Mouse (Mus musculus) left cerebral cortex, adult 18-20 months (tissue): ENCODE results near the gene Nudcd3. TPM values are rescaled to one million over a fixed set of nuclear protein-coding genes. Genes with fewer than 3 reads are reported as not detected.

Source experiments
- DNase-seq, 2 experiments: peaks; one replicate each; pipeline ENCODE4 v3.0.0; 2021 to 2022; ENCODE audit warnings: low spot score in 2 of 2, mixed read lengths in 1 of 2
- long read RNA-seq, 2 experiments: library from polyadenylated mRNA; stranded (forward); transcript quantifications; one replicate each; pipeline ENCODE4 v2.0.0; 2021
- total RNA-seq, 2 experiments: library from RNA; stranded (reverse); gene quantifications; 2 replicates each; pipeline ENCODE4 v1.2.3; 2021

Gene Nudcd3
- 100 to 1,000 TPM; 119 to 128 TPM for total RNA-seq
- long read RNA-seq, experiment 1, transcript Nudcd3-201 (6 exons, 3,927 nt): major isoform, 152 of 208 reads
- long read RNA-seq, experiment 1, partial matches to known transcripts: 36 of 208 reads
- long read RNA-seq, experiment 1, other reads (novel, unspliced or antisense): 18 of 208 reads
- long read RNA-seq, experiment 2, transcript Nudcd3-201 (6 exons, 3,927 nt): major isoform, 116 of 153 reads
- long read RNA-seq, experiment 2, partial matches to known transcripts: 20 of 153 reads
- long read RNA-seq, experiment 2, other reads (novel, unspliced or antisense): 16 of 153 reads

DNA sequence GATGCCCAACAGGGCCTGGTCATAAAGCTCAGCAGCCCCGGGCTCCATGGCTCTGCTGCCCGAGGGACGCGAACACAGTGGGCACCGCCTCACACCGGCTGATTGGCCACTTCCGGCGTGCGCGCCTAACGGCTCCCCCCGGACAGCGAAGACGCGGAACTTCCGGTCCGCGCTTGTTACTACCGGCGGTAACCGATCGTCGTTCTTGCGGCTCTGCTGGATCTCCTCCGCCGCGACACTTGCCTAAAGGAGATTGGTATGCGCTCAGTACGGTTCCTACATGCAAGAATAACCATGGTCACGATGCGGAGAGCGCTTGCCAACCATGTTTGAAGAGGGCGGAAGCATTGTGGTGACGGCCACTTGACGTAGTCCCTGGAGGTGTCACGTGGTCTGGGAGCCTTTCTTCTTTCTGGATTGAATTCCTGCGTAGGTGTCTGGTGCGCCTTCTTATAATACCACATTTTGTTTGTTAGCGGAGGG lies at the start of gene Nudcd3:
Gene Nudcd3 (minus strand): TSS at position 329 of the 483 bp plus-strand sequence.
- DNase-seq: peak; percentile 85 to 88

DNA sequence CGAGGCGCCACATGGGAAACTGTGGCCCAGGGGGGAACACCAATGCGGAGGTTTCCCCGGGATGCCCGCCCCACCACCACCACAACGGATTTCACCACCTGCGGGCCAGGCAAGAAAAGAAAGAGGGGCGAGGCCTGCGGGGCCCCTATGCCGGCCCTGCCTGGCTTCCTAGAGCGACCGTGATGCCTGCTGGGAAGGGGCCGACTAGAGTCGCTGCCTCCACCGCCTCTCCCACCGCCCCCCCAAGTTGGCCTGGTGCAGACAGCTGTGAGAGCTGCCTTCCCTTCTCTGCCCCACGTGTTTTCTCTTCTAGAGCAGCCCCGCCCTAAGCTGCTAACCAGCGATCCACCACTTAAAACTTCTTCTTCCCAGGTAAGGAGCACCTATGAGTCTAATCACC lies 44.5 kb upstream of the Nudcd3 start:
- DNase-seq: no peak

DNA sequence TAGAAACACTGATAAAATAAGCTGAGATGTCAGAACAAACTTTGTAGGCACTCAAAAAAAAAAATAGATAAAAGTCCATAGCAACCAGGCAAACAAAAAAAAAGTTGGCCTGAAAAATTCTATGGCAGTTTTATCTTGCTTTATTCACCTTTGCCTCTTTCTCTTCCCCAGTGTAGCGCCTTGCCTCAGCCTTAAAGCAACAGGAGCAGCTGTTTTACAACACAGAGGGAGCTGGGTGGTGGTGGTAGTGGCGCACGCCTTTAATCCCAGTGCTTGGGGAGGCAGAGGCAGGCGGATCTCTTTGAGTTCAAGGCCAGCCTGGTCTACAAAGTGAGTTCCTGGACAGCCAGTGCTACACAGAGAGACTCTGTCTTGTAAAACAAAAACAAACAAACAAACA lies 32.8 kb upstream of the Nudcd3 start:
- DNase-seq: no peak

DNA sequence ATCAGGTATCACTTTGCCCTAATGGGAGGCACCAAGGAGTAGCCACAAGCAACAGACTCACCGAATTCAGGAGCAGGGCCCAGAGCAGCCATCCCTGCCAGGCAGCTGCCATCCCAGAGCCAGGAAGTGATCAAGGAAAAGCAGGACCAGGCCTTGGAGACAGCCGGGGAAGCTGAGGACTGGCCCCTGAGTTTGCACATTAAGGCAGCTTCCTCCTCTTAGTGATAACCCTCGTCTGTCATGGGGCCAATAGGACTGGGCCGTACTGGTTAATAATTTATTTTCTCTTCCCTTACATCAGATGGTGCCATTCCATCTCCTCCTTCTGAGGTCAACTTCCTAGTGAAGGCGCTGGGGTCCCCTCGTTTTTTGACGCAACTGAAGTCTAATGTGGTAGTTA lies 29.8 kb upstream of the Nudcd3 start, which contains the start of gene Npc1l1:
Gene Npc1l1 (minus strand): TSS at position 132 of the 400 bp plus-strand sequence.
- DNase-seq: no peak

DNA sequence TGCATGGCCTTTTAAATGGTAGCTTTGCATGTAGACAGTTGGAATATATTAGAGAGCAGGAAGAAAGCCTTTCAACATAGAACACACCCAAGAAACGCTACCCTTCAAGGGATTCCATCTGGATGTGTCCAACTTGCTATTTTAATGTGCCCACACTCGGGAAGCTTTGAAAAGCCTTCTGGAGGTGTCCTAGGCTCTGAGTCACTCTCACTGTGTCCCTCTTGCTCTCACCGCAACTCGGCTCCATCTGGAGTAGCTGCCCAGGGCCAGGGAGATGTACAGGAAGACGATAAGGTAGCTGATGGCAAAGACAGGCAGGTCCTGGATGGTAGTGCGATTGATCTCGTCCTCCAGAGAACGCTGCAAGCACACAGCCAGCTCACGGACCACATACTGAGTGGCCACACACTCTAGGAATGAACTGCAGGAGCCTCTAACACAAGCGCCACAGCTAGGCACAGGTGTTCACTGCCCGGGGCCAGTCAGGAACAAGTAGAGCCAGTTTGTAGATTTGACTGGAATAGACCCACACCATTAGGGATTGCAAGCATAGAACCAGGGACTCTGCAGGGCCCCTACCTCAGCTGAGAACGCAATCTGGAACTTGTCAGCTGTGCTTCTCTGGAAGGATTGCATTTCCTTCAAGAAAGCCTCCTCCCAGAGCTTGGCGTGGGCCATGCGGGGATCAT lies 24.5 kb upstream of the Nudcd3 start:
- peak; percentile 49 to 65 for DNase-seq

DNA sequence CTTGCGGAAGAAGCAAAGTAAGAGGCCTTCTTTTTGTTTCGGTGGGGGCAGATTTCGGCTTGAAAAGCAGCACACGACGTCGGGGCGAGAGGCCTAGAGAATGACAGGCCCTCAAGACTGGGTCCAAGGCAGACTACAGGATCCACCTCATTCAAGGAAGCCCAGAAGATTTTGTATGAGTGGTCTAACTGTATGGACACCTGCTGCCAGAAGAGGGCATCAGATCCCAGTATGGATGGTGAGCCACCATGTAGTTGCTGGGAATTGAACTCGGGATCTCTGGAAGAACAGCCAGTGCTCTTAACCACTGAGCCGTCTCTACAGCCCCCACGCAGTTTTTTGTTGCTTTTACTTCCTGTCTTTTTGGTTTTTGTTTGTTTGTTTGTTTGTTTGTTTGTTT lies 22.0 kb upstream of the Nudcd3 start:
- DNase-seq: no peak

DNA sequence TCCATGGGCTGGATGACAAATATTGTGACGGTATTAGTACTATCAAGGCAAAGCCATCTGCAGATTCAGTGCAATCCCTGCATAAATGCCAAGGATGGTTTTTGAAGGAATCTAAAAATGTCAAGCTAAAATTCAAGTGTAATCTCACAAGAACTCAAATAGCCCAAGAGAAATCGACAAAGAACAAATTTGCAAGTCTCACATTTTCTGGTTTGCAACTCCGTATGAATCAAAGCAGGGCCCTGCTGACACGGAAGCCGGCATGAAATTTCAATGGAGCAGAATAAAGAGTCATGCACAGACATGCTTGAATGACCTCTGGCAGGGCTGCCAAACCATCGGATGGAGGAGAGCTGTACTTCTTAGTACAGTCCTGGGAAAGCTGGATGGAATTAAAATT lies 19.8 kb upstream of the Nudcd3 start:
- DNase-seq: no peak

DNA sequence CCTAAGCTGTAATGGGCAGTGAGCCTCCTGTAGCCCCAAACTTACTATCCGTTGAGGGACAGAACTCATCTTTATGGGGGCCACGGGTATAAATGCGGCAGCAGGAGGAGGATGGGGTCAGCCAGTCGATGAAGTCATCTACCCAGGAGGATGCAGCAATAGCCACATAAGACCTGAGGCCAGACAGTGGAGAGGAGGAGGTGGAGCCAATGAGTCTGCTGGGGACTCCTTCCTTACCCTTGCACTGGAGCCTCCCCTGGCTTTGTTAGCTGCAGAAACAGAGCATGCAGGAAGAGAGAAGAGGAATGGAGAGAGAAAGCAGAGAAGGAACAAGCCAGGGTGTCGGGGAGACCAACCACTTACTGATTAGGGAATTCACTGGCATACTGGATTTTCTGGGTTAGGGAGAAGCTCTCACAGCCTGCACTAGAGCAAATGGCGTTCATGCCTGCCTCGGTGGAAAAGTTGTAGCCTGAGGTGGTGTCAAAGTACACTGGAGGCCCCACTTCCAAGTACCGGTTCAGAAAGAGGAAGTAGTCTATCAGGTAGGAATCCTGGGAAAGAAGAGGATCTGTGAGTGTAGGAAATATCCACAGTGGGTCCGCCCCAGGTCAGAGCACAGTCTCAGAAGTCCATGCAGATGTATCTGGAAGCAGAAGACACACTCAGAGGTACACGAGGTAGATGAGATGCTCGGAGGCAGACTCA lies 18.1 kb upstream of the Nudcd3 start:
- DNase-seq: no peak

DNA sequence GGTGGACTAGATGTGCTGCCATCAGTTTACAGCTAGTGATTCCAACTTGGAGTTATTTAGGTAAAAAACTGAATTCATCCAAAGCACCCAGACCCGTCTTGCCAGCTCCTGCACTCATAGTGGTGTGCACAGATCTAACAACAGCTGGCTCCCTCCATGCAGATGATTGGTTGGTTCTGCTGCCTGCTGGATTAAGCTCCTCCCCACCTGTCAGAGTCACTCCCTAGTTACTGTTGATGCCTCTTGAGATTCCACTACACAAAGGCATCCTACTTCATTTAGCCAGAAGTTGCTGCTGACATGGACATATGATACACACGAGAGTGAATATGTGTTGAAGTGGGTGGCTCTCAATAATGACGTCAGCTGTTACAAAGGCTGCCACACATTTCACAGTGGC lies 16.6 kb upstream of the Nudcd3 start:
- no peak for DNase-seq

DNA sequence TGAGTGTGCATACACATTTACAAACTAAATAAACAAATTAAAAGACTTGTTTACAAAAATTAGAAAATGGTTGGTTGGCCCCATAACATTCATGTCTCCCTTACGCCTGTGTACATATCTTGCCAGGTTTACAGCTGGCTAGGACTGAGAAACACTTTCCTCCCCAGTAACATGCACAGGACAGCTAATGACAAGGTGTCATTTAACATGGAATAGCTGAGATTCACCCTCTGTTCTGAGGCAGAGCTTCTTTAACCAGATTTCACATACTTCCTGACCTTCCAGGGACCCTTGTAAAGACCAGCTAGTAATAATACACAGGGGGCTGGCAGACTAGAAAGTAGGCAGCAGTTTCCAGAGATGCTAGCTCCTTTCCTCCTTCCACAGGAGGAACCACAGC lies 7.9 kb upstream of the Nudcd3 start:
- DNase-seq: no peak

DNA sequence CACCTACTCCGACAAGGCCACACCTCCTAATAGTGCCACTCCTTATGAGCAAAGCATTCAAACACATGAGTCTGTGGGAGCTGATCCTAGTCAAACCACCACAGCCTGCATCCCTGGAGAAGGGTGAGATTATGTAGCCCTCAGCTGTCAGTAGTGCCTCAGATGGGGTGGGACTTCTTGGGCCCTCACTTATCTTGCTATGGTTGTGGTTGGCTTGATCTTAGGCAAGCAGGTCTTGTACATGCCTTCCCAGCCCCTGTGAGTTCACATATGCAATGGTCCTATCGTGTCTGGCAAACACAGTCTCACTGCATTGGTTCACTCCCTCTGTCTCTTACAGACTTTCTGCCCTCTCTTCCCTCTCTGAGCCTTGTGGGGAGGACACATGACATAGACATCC lies 6.9 kb upstream of the Nudcd3 start:
- DNase-seq: no peak

DNA sequence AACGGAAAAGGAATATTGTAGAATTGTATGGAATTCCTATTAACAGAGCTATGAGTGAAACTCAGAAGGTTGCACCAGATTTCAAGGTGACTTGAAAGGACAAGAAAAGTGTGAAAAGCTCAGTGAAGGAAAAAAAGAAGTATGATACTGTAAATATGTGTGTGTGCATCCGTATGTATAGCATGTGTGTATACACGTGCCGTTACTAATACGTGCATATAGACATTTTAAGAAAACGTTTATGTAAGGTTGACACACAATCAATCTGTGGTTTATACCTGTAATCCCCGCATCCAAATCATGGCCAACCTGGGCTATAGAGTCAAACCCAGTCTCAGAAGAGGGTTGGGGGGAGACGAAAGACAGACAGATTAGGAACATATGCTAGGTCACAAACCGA lies 355 bp upstream of the Nudcd3 start:
- DNase-seq: no peak

DNA sequence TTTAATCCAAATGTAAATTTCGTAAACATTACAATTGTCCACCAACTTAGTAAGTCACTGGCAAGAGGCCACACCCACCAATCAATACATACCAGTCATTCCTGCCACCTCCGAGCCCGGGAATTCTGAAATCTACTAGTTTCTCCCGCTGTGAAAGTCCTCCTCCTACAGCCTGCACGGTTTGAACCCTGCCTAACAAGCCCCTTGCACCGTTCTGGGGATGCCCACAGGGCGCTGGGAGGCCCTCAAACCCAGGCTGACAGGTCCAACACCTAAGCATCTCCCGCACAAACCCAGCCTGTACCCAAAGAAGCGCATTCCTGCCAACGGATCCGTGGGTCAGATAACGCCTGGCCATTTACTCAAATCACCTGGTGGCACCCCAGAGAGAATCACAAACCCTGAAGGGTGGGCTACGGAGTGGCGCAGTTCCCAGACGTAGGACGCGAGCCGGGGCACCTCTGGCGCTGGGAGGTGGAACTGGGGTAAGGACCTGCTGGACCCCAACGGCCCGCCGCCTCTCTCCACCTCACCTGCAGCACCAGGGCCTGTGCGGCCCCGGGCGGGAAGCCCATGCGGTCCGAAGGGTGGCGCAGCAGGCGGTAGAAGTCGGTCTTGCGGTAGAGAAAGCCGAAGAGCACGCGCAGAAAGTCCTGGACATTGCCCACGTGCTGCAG lies 667 bp downstream of the Nudcd3 start, which contains the start of gene A730071L15Rik:
Gene A730071L15Rik (plus strand): TSS at position 620 of the 677 bp plus-strand sequence.
- no peak for DNase-seq

DNA sequence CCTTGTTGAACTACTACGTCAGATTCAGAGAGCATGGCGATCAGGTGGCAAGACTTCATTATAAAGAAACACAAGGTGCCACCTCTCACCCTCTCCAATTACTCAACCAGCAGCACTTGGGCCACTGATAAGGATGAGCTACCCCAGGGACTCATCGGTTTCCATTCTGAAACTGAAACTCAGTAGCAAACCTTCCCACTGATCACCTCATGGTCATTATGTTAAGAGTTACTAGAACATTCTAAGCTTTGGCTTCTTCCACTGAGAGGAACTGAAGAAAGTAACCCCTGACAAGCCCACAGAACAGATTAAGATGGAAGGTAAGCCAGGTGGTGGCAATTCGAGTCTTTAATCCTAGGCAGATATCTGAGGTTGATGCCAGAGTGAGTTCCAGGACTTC lies 1.8 kb downstream of the Nudcd3 start:
- DNase-seq: no peak

DNA sequence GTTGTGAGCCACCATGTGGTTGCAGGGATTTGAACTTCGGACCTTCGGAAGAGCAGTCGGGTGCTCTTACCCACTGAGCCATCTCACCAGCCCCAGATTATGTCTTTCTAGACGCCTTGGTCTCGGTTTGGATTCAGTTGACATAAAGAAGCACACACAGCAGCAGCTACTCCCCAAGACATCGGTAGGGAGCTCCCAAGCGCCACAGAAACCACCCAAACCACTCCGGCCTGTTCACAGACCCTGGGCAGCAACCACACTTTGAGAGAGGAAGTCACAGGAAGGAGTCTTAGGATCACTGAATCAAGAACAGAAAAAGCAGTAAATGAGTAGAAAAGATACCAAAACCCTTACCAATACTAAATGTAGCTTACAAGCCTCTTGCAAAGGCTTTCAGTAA lies 3.4 kb downstream of the Nudcd3 start:
- no peak for DNase-seq

DNA sequence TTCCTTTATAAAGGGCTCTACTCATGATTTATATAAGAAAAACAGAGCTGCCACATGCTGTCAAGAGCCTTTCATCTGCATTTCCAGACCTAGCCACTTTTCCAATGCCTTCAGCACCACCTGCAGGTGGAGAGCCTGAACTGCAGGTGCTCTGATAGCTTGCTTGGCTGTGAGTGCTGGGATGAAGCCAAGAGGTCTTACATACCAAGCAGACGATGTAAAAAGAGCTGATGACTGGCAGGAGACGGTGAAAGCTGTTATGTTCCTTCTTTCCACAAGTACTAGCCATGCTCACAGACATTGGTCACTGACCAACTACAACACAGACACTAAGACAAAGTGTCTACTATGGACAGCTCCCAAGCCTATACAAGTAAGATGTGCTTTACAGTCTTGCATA lies 12.3 kb downstream of the Nudcd3 start:
- peak; percentile 94 to 96 for DNase-seq

DNA sequence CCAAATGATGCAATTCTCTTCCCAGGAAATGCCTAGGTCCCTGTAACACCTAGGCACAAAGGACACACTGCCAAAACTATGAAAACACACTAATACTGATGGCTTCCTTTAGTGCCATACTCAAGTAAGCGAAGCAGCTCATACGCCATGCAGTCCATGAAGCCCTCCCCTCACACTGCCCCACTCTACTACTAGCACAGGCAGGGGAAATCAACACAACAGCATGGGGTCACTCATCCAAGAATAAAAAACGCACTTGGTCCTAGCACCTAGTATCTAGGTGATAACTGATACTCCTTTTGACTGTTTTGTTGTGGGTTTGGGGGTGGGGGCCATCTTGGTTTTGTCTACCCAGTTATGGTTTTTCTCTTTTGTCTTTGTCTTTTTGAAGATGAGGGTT lies 12.8 kb downstream of the Nudcd3 start:
- no peak for DNase-seq

DNA sequence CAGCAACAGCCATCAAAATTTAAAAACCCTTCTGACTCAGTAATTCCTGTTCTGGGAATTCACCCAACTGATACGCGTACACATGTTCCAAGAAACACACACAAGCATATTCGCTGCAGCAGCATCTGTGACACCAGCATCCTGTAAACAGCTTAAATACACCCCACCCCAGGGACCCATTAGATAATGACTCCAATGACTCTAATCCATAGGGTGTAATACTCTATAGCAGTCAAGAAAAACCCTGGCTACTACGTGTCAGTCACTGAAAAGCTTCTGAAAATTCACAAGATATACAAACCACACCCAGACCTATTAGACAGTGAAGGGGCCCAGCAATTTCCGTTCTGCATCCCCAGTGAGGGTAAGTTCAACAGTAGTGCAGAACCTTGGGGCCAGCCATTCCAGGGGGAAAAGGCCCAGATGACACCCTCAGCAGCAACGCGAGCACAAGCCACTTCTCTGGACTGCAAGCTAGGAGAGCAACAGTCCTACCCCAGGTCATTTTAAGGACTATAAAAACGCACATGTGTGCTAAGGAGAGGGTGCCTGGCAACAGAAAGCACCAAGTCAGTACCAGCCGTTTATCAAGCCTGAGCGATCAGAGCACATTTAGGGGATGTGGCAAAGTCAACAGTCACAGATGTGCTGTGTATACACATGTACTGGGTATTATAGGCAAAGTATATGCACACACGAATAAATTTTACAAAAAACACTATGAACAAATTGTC lies 15.8 kb downstream of the Nudcd3 start:
- DNase-seq: no peak

DNA sequence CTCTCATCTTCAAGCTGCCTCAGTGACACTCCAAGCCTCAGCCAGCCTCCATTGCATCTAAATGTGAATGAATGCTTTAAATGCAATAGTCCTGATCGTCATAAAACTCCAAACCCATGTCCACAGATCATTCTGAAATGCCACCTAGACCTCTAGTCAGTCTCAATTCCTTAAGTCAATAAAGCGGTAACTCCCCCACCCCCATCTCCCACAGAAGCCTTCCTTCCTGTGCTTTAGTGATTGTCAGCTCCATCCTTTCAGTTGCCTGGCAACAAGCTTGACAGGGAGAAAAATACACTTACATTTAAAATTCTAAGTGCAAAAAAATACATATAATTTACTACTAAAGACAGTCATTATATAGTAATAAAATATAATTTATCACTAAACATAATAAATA lies 17.0 kb downstream of the Nudcd3 start:
- DNase-seq: no peak

DNA sequence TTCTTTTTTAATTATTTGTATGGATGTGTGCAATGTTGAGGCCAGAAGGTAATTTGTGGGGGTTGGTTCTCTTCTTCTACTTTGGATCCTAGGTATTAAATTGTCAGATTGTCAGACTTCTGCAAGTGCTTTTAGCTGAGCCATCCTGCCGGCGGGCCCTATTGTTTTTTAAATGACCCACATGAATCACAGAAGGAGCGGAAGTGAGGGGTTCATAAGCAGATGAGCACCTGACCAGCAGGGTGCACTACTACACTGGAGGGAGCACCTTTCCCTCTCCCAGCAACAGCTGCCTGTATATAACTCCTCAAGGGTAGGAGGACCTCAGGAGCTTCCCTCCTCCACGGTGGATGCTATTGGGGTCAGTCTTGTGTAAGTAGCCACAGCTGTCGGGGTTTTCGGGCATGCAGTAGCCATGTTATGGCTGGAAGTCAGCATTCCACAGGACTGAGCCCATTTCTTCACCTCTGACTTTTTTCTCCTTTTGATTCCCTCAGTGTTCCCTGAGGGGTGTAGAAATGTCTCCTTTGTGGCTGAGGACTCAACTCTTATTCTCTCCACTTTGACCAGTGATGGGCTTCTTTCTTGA lies 19.3 kb downstream of the Nudcd3 start:
- no peak for DNase-seq
